Mouse (Mus musculus) kidney, embryonic 14.5 days (tissue): ENCODE measurements around the gene Cyp17a1. TPM values are rescaled to one million over a fixed set of nuclear protein-coding genes. Genes with fewer than 3 reads are reported as not detected.

ENCODE experiments used
- ATAC-seq: fragments of 200-750 bp; cut with Nextera tagmentation; 2 replicates; pipeline ENCODE4 v1.8.0; 2017; ENCODE audit warnings: moderate number of reproducible peaks, mild to moderate bottlenecking, moderate TSS enrichment, moderate library complexity; ENCODE audit not compliant: low FRiP score, low TSS enrichment
- H3K27ac ChIP-seq: fragments of 300-500 bp; sonication (generic); 2 replicates; pipeline ENCODE4 v1.5.1; 2014; ENCODE audit warnings: low read depth, mild to moderate bottlenecking, low read length, moderate library complexity, mixed read lengths
- H3K27me3 ChIP-seq: fragments of 300-500 bp; sonication (generic); 2 replicates; pipeline ENCODE4 v1.6.1; 2014; ENCODE audit warnings: mild to moderate bottlenecking, low read length; ENCODE audit not compliant: control insufficient read depth, insufficient read depth
- H3K36me3 ChIP-seq: fragments of 300-500 bp; sonication (generic); 2 replicates; pipeline ENCODE4 v1.6.1; 2014; ENCODE audit warnings: low read length, mixed read lengths; ENCODE audit not compliant: control insufficient read depth, insufficient read depth
- H3K4me1 ChIP-seq: fragments of 300-500 bp; sonication (generic); 2 replicates; pipeline ENCODE4 v1.6.1; 2014; ENCODE audit warnings: low read length, mixed read lengths; ENCODE audit not compliant: control insufficient read depth, insufficient read depth
- H3K4me2 ChIP-seq: fragments of 300-500 bp; sonication (generic); replicated peaks from 2 replicates; pipeline ENCODE4 v1.6.1; 2014; ENCODE audit warnings: low read depth, mild to moderate bottlenecking, low read length
- H3K4me3 ChIP-seq: fragments of 300-500 bp; sonication (generic); 2 replicates; pipeline ENCODE4 v1.5.1; 2014; ENCODE audit warnings: mild to moderate bottlenecking, low read length
- H3K9ac ChIP-seq: fragments of 300-500 bp; sonication (generic); 2 replicates; pipeline ENCODE4 v1.6.1; 2014; ENCODE audit warnings: low read depth, mild to moderate bottlenecking, low read length, moderate library complexity
- H3K9me3 ChIP-seq: fragments of 300-500 bp; sonication (generic); 2 replicates; pipeline ENCODE4 v1.6.1; 2016; ENCODE audit warnings: low read length; ENCODE audit not compliant: control insufficient read depth
- WGBS: fragments of 180-500 bp; shearing (Covaris S2); extraction: QIAGEN DNeasy Blood & Tissue Kit; methylation state at CpG from one replicate; pipeline ENCODE4 v1.1.7; 2014; 5-methylcytosine and 5-hydroxymethylcytosine counted together
- polyA plus RNA-seq: library from polyadenylated mRNA; unstranded; fragments of >200 nt; fragmentation: Nextera tagmentation; extraction: Ambion mirVana; gene quantifications from 2 replicates; pipeline ENCODE4 v1.2.1, GENCODE M21; 2014

Cyp17a1 gene
- polyA plus RNA-seq, 1 experiment from 2014 or later: not detected

- Histone ChIP-seq H3K27ac (no peak overlapping the region), H3K36me3 (no peaks in the 10 kb centered on the region), H3K4me3 (no peak overlapping the region), H3K4me2 (no peak overlapping the region), H3K9ac (no peak overlapping the region), H3K4me1 (no peaks in the 10 kb centered on the region), H3K9me3 (no peaks in the 10 kb centered on the region), H3K27me3 (no peaks in the 10 kb centered on the region)
- WGBS: 65% methylated on average over 12 of the region's 12 CpGs
- ATAC-seq: no peak
These were observed 6.9 kb upstream of the Cyp17a1 start for GRCm38 (mm10) chr19:46679720-46680383.

DNA sequence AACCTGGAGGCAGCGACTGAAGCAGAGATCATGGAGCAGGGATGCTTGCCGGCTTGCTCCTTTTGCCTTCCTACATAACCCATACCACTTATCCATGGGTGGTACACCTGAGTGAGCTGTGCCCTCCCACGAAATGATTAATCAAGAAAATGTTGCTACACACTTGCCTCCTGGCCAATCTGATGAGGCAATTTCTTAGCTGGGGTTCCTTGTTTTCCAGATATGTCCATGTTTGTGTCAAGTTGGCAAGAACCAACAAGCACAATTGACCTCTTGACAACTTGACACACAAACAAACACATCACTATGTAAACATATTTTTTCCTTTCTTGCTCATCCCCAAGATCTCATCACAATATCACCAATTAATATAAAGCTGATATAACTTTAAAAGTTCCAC is 2.7 kb upstream of the Cyp17a1 start:
- Histone ChIP-seq H3K4me1 (no peaks in the 10 kb centered on the region), H3K36me3 (no peaks in the 10 kb centered on the region), H3K4me2 (no peak overlapping the region), H3K9ac (no peak overlapping the region), H3K4me3 (no peak overlapping the region), H3K27me3 (no peaks in the 10 kb centered on the region), H3K9me3 (no peaks in the 10 kb centered on the region), H3K27ac (no peak overlapping the region)
- 61% methylated on average over 3 of the region's 3 CpGs for WGBS
- ATAC-seq: no peak

DNA sequence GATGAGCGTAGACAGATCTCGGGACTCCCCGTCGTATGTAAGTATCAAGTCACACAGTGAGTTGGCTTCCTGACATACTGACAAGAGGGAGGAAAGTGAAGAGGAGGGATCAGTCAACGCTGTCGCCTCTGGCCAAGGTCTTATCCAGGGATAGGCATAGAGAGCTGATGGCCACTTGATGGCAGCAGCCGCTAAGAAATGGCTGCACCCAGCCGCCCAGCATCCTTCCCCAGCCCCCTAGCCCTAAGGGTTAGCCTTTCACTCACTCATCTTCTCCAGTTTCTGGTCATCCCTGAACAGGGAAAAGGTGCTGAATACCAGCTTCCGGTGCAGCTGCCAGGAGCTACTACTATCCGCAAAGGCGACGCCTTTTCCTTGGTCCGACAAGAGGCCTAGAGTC is 2.3 kb downstream of the Cyp17a1 start:
- Histone ChIP-seq H3K4me1 (no peaks in the 10 kb centered on the region), H3K36me3 (no peaks in the 10 kb centered on the region), H3K9me3 (no peaks in the 10 kb centered on the region), H3K9ac (no peak overlapping the region), H3K4me3 (no peak overlapping the region), H3K4me2 (no peak overlapping the region), H3K27me3 (no peaks in the 10 kb centered on the region), H3K27ac (no peak overlapping the region)
- ATAC-seq: peak; percentile 89
- WGBS: 25% methylated on average over 13 of the region's 13 CpGs

DNA sequence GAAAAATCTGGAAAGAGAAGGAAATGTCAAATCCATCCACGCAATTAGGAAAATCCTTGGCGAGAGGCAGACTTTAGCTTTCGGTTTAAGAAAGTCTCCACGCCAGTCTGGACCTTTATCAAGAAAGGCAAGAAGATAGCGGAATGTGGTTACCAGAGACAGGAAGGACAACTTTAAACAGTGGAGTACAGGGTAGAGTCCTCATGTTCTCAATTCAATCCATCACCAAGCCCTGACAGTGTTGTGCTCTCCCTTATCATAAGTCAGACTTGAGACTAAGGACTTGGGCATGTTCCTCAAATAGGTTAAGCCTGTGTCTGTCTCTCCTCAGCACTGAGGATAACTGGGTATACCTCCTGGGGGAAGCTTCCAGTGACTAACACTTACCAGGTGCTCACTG is 3.2 kb downstream of the Cyp17a1 start:
- no peak for ATAC-seq
- H3K36me3 ChIP-seq: no peaks in the 10 kb centered on the region
- 92% methylated on average over 5 of the region's 5 CpGs for WGBS

GRCm38 (mm10) chr19:46668263-46668662 is 4.7 kb downstream of the Cyp17a1 start:
- 86% methylated on average over 10 of the region's 10 CpGs for WGBS
- H3K4me1 ChIP-seq: no peaks in the 10 kb centered on the region
- no peak overlapping the region for H3K27ac ChIP-seq
- H3K4me2 ChIP-seq: no peak overlapping the region
- no peak overlapping the region for H3K4me3 ChIP-seq
- H3K9me3 ChIP-seq: no peaks in the 10 kb centered on the region
- no peak for ATAC-seq
- no peaks in the 10 kb centered on the region for H3K27me3 ChIP-seq
- no peaks in the 10 kb centered on the region for H3K36me3 ChIP-seq
- H3K9ac ChIP-seq: no peak overlapping the region

More for the DNA sequence above, 3.2 kb downstream of the Cyp17a1 start:
- Histone ChIP-seq H3K4me3 (no peak overlapping the region), H3K27me3 (no peaks in the 10 kb centered on the region), H3K27ac (no peak overlapping the region), H3K4me1 (no peaks in the 10 kb centered on the region), H3K9me3 (no peaks in the 10 kb centered on the region), H3K4me2 (no peak overlapping the region), H3K9ac (no peak overlapping the region)

DNA sequence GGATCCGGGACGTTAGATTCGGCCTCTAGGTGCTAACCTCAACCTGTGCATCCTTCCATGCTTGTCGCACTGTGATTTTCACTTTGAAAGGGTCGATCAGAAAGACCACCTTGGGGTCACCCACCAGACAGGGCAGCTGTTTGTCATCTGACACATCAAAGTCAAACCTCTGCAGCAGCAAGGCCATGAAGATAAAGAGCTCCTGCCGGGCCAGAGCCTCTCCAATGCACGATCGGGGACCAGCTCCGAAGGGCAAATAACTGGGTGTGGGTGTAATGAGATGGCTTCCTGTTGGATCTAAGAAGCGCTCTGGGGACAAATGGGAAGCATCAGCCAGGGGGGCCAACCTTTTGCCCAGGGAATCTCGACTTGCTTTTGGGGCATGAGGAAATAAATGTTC is 5.7 kb downstream of the Cyp17a1 start:
- Histone ChIP-seq H3K4me3 (no peak overlapping the region), H3K36me3 (no peaks in the 10 kb centered on the region), H3K9me3 (no peaks in the 10 kb centered on the region), H3K27me3 (no peaks in the 10 kb centered on the region), H3K9ac (no peak overlapping the region), H3K4me2 (no peak overlapping the region), H3K27ac (no peak overlapping the region), H3K4me1 (no peaks in the 10 kb centered on the region)
- WGBS: 47% methylated on average over 11 of the region's 11 CpGs
- no peak for ATAC-seq

DNA sequence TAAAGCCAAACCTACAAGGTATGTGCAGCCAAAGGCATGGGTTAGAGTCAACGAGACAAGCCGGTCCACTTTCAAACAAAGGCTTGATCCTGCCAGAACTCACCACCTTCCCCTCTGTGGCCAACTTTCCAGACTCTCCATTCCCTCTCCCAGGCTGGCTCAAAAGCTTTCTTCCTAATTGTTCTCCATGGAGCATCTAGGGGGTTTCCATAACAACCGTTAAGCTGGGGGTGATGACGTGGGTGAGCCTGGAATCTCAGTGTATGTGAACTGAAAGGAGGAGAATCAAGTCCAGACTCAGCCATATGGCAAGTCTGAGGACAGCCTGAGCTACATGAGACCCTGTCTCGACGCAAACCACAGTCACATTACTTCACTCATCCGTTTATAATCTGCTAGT is 7.5 kb downstream of the Cyp17a1 start:
- ATAC-seq: no peak
- H3K36me3 ChIP-seq: no peaks in the 10 kb centered on the region
- H3K9me3 ChIP-seq: no peaks in the 10 kb centered on the region
- no peak overlapping the region for H3K4me2 ChIP-seq
- H3K27ac ChIP-seq: no peak overlapping the region
- no peaks in the 10 kb centered on the region for H3K4me1 ChIP-seq
- H3K27me3 ChIP-seq: no peaks in the 10 kb centered on the region
- H3K9ac ChIP-seq: no peak overlapping the region
- no peak overlapping the region for H3K4me3 ChIP-seq
- WGBS: 63% methylated on average over 7 of the region's 7 CpGs

GRCm38 (mm10) chr19:46662784-46663183 is 10.2 kb downstream of the Cyp17a1 start:
- H3K9ac ChIP-seq: no peak overlapping the region
- ATAC-seq: no peak
- H3K36me3 ChIP-seq: no peaks in the 10 kb centered on the region

DNA sequence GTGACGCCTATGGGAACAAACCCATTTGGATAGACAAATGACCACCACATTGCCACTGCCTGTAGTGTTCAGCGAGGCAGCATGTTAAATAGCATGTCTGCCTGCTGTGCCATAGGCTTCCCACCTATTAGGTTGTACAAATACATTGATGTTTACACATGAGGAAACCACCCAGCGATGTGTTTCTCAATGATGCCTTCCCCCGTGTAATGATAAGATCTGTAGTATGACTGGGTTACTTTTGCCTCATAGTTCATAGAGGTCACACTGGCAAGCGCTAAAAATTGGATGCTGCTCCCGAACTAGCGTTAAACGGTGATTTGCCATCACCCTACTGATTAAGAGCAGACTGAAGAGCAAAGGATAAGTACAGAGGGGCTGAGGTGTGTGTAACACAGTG is 10.8 kb downstream of the Cyp17a1 start:
- ATAC-seq: no peak
- Histone ChIP-seq H3K4me3 (no peak overlapping the region), H3K9me3 (no peaks in the 10 kb centered on the region), H3K4me2 (no peak overlapping the region), H3K9ac (no peak overlapping the region), H3K36me3 (no peaks in the 10 kb centered on the region), H3K27me3 (no peaks in the 10 kb centered on the region), H3K4me1 (no peaks in the 10 kb centered on the region), H3K27ac (no peak overlapping the region)
- 83% methylated on average over 8 of the region's 8 CpGs for WGBS

More at GRCm38 (mm10) chr19:46662784-46663183, 10.2 kb downstream of the Cyp17a1 start:
- no peaks in the 10 kb centered on the region for H3K27me3 ChIP-seq
- no peak overlapping the region for H3K4me2 ChIP-seq
- WGBS: 77% methylated on average over 6 of the region's 6 CpGs
- H3K4me3 ChIP-seq: no peak overlapping the region
- no peak overlapping the region for H3K27ac ChIP-seq
- no peaks in the 10 kb centered on the region for H3K4me1 ChIP-seq
- no peaks in the 10 kb centered on the region for H3K9me3 ChIP-seq
